Mouse (Mus musculus) right cerebral cortex, postnatal 4 days (tissue): ENCODE results near the gene Lpar3.

Experiments
- DNase-seq: peaks from one replicate; pipeline ENCODE4 v3.0.0-alpha.2; 2022

Lpar3 gene

DNA sequence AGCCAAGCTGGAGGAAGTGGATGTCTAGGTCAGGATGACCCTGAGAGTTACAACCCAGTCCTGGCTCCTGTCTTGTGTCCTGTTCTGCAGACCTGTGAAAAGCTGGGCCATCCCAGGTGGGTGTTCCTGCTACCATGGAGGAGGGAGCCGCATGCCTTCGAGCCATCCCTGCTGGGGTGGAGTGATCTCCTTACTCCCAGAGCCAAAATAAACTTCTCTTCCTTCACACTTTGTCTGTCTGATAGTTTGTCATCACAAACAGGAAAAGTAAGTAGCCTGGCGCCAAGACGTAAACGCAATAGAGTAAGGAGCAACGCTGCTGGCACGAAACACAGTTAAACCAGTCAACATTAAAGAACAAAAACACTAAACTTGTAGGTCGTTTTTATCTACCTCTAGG, 95.5 kb downstream of the Lpar3 start:
- DNase-seq = no peak

DNA sequence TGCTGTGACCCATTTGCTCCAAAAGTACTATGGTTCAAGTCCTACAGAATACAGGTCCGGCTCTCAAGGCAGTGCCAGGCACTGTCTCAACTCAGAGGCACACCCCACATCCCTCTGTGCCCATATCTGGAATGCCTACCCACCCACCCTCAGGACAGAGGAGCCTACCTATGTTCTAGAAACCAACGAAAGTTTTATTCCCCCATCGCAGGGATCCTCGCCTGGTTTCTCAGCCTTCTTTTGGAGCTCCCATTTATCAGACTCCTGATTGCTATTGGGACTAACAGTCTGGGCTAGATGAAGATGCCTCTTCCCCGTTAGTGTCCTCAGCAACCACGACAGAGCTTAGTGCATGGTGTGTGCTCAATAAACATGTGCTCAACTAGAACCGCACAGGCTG, 96.6 kb downstream of the Lpar3 start:
- DNase-seq = no peak

DNA sequence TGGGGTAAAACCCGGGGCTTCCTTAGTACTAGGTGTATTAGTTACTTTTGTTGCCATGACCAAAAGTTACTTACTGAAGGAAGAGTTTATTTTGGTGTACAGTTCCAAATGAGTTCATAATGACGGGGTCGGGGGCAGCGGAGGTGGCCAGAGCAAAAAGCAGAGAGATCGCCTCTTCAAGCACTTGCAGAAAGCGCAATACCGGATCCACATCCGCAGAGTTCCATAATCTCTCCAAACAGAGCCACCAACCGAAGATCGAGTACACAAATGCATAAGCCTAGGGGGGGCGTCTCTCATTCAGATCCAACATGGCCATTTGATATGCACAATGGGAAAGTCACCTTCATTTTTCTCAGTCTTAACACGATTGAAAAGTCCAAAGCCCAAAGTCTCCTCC, 97.1 kb downstream of the Lpar3 start:
- no peak for DNase-seq

DNA sequence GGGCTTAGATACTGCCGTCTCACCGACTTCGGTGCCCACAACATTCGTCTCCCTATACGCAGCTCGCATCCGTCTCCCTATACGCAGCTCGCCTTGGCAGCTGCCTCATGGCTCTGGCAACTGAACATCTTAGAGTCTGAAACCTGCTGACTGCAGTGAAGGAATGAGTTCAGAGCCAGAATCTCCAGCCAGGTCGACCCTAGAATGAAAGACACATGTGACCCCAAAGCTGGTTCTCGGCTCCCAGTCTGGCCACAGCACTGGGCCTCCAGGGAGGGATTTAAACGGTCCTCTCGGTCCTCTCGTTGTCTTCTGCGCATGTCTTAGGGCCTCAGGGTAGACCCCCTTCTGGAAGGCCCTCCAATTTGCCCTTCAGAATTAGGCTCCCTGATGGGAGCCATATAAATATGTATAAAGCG, 97.8 kb downstream of the Lpar3 start:
- DNase-seq = peak; percentile 23

DNA sequence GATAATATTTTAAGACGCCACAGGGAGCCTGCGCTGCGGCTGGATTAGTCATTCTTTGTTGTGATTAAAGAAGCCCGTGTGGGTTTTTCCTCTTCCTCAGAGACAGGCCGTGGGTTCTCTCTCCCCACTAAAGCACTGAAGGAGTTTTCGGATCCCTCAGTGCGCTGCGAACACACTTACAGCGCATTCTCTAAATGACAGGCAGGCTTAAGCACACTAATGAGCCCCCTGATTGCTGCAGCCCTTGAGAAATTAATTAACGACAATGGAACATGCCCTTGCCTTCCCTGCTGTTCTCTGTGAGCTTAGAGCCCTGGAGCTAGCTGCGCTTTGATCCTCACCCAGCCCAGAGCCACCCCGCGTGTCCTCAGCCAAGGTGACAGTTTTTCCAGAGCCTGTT, 98.2 kb downstream of the Lpar3 start:
- DNase-seq = no peak

DNA sequence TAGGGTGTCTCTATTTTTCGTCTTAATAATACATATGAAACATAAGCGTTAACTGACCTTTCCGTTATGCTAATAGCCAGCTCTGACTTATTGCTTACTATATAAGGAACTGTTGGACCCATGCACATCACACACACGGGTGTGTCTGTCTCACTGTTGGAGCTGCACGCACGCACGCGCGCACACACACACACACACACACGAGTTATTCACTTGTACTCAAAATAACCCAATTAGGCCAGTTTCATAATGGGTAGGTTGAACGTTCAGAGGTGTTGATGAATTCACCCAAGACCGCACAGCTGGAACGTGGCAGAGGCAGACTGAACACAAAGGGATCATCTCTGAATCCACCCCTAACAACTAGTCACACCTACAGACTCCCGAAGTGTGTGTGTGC, 98.7 kb downstream of the Lpar3 start:
- DNase-seq = no peak

DNA sequence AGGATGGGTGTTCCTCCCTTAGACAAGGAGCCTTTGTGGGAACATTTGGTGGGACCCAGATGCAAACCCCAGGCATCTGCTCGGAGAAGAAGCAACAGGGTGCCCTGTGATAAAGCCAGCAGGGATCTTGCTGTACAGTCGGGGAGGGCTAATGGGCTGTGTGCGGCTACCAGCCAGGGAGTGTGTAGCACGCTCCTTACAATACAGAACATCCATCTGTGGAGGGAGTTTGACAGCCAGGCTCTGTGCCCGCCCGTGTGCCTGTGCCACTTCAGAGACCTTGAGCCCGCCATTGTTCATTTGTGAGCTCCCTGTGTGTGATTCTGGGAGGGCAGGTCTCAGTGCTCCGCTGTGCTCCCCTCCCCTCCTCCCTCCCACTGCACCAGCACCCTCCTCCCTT, 104.2 kb downstream of the Lpar3 start:
- DNase-seq = no peak

DNA sequence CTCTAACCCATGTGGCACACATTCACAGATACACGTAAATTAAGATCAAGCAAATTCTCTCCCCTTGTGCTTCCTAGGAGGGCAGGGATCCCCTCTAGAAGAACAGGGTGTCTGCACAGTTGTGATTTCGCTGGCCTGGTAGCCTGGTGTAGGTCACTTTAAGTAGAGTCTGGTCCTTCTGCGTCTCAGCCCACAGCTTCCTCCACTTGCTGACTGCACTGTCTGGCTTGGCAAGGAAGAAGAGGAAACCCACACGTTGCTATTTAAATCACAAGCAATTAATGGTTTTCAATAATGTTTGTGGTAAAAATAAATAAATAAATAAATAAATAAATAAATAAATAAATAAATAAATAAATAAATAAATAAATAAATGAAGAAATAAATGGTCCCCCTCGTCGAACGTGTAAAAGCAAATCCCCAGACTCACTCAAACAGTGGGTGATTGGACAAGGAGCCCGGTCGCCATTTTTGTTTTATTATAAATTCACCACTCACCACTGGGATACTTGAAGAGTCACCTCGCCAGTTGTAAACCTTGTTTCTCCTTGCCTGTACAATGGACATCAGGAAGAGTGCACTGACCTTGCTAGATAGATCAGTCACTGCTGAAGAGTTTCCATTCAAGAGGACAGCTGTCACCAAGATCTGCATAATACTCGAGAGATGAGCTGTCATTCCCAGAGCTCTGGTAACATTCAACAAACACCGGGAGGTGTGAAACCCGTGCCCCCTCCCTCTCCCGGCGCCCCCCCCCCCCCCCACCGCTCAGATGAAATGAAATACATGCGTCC, 106.2 kb downstream of the Lpar3 start:
- DNase-seq = no peak

DNA sequence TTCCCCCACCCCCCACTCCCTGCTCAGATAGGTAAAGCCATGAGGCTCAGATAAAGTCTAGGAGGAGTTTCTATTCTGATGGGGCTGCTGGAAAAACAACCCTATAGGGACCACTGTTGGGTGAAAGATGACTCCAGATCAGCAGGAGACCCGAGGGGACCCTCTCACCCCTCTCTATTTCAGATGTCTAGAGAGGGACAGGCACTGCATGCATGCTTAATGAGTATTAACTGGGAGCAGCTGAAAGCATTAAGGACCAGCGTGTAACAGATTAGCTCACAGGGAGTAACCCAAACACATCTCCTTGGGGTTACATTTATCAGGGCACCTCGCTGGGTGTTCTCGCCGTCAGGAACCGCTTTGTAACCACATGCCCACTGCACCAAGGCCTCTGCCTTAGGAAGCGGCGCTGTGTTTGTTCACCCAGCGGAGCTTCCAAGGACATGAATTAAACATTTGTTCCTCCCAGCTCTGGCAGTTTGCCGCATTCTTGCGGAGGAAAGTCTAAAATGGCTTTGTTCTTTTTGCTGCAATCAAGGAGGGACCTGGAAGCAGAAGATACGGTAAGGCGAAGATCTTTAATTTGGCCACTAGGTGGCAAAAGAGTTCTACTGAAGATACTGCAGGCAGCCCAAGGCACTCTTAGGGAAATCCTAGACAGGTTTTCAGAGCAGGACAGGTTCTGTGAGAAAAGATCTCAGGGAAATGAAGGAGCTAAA, 106.9 kb downstream of the Lpar3 start:
- DNase-seq = peak; percentile 84

DNA sequence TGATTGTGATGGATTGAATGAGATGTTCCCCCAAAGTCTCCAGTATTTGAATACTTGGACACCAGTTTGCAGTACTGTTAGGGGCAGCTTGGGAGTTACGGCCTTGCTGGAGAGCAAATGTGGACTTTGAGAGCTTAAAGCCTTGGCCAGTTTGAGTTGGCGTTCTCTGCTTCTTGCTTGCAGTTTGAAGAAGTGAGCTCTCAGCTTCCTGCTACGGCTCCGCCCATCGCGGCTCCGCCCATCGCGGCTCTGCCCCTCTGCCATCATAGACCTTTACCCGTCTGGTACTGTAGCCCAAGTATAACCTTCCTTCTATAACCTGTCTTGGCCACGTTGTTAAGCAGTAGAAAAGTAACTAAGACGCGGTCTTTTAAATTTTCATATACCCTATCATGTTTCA, 108.0 kb downstream of the Lpar3 start:
- DNase-seq = no peak

DNA sequence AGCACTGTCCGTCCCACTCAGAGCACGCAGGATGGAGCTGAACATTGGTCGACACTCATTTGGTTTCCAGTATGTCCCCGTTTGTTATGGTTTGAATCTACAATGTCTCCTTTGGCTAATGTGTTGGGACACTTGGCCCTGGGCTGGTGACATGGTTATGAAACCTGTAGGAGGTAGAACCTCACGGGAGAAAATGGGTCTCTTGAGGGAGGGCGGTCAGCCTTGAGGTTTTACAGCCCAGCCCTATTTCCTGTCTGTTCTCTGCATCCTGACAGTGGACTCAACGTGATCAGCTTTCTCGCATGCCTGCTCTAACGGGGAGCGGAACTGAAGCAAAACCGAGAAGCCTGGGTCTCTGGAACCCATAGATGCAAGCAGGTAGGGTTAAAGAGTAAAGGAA, 111.1 kb downstream of the Lpar3 start:
- no peak for DNase-seq

DNA sequence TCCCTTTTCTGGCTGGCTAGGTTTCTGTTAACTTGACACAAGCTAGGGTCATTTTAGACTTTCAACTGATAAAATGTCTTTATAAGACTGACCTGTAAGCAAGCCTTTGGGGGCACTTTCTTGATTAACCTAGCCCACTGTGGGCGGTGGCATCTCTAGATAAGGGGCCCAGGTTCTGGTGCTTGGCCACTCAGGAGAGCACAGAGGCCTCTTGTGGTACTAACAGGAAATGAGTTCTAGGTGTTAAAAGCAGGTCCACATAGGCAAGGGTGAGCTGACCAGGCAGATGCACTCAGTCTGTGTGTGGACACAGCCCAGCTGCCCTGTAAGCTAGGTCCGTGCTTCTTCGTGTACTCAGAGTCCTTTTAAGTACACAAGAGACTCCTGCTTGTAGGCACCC, 112.5 kb downstream of the Lpar3 start:
- DNase-seq = no peak

DNA sequence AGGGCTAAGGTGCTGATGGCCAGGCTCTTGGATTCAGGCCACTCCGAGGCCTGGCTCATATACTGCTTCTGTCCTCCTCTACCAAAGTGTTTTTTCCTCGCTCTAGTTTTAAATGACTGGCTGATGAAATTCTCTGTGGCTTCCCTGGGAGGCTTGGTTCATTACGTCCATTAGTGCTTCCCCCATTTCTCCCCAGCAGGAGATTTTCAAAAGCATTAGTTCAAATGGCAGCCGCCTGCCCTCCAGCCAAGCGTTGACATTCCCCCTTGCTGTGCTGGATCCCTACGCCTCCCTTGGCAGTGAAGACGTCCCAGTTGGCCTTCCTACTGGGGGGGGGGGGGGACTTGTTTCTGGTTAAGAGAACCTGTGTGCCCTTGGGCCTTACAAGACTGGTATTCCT, 113.3 kb downstream of the Lpar3 start:
- DNase-seq = no peak
